Mouse (Mus musculus): ENCODE data around the gene Gm20388. TPM values are rescaled to one million over a fixed set of nuclear protein-coding genes. Genes with fewer than 3 reads are reported as not detected.

Gm20388 gene
- total RNA-seq, 1 experiment from 2014 or later, result 10.0 TPM

DNA sequence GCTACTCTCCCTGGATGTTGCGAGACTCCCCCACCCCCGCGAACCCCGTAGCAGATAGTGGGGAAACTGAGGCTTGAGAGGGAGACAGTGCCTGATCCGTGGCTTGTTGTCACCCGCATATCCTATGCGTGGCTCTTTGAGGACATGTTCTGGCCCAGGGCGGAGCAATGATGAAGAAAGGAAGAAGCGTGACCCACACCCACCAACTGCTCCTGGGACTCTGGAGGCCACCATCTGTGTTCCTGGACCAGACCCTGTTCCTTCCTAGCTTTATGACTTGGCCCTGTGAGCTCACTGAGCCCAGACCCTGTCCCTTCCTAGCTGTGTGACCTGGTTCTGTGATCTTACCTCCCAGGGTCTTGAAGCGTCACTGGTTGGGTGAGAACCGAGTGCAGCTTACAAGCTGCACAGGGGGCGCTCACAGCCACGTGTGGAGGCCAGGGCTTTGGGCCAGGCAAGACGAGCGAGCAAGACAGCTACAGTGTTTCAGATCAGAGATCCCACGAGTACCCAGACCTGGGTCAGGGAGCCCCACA, 366.3 kb downstream of the Gm20388 start:
- ATAC-seq (replicated peaks; ENCODE audit: insufficient number of reproducible peaks, low FRiP score, low TSS enrichment, poor library complexity, severe bottlenecking), result no peak

DNA sequence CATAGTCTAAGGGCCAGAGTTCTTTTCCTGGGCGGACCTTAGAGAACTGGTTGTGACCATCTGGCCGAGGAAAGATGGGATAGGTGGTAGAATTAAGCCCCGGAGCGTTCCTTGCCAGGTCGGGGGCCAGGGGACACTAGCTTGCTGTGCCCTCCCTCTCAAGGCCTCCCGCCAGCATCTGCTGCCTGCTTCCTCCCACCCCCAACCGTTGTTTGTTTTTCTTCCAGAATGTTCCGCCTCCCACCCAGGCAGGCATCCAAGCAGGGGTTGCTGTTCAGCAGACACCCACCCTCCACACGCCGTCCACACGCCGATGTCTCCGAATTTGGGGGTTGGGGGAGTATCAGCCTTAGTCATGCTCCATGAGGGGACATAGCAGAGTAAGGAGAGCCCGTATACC, 367.4 kb downstream of the Gm20388 start:
- ATAC-seq (replicated peaks; ENCODE audit: insufficient number of reproducible peaks, low FRiP score, low TSS enrichment, poor library complexity, severe bottlenecking), result no peak

DNA sequence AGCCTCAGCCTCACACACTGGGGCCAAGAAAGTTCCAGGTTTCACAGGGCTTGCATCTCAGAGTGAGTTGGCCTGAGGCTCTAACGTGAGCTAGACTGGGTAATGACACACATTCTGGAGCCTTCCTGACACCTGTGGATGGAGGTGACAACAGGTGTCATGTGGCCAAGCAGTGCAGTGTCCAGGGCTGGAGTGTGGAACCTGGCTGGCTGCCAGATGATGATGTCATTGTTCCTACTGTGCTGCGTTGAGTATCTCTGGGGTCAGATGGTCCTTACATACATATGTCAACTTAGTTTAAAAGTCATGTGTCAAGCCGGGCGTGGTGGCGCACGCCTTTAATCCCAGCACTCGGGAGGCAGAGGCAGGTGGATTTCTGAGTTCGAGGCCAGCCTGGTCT, 368.8 kb downstream of the Gm20388 start:
- no peak for ATAC-seq (replicated peaks; ENCODE audit: insufficient number of reproducible peaks, low FRiP score, low TSS enrichment, poor library complexity, severe bottlenecking)

DNA sequence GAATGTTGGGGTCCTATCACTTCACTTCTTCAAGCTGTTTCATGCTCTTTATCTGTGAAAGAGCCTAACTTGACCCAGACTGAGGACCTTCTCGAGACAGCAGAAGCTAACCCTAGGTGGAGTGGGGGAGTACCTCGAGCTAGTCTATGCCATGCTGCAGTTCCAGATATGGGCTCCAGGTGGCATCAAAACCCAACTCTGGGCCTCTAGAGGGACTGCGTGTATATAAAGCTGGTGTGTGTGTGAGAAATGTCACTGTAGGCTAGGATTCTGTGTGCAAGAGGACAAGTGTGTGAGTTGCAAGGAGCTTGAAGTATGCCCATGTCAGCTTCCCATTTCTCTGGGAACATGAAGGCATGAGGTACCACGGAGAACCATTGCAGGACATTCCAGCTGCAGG, 370.8 kb downstream of the Gm20388 start:
- ATAC-seq (replicated peaks; ENCODE audit: insufficient number of reproducible peaks, low FRiP score, low TSS enrichment, poor library complexity, severe bottlenecking), result no peak

DNA sequence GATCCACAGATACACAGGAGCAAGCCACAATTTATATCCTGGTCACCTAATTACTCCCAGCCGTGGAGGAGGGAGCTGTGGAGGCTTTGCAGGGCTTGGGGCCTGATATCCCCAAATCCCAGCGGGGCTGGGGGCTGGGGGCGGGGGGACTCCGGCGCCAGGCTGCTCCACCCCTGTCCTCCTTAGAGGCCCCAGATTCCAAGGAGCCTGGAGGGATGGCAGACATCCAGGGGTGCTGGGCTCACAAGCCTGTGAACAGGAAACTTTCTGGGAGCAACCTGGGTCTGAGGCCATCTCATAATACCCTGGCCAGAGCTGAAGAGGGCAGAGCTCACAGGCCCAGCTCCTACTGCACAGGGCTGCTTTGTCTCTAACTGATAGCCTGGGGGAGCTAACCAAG, 371.8 kb downstream of the Gm20388 start:
- no peak for ATAC-seq (replicated peaks; ENCODE audit: insufficient number of reproducible peaks, low FRiP score, low TSS enrichment, poor library complexity, severe bottlenecking)

DNA sequence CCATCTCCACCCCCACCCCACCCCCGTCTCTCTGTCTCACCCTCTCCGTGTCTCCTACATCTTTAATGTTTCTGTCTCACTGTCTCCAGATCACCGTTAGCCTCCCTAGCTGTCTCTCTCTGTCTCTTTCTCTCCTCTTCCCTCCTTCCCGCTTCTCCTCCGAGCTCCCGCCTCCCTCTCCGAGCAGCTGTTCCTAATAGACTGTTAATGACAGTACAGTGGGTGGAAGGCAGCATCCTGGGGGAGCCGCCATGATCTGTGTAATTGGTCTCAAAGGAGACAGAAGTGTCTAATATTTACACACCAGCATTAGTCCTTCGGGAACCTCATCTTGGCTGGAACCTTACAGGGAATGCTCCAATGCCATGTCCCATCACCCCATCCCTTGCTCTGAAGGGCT, 373.6 kb downstream of the Gm20388 start:
- ATAC-seq (replicated peaks; ENCODE audit: insufficient number of reproducible peaks, low FRiP score, low TSS enrichment, poor library complexity, severe bottlenecking), result no peak

DNA sequence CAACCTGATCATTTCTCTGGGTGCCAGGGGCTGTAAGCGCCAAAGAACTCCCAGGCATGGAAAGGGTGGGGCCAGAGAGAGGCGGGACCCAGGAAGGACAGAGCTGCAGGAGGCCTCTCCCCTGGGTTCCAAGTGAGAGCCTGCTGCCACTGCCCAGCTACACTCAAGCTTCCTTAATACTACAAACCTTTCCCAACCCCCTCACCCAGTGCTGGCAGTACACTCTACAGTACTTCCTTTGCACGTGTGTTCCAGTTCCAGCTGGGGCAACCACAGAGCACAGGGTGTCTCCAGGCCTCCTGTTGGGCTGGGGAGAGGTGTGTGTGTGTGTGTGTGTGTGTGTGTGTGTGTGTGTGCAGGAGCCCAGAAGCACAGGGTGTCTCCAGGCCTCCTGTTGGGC, 374.4 kb downstream of the Gm20388 start:
- no peak for ATAC-seq (replicated peaks; ENCODE audit: insufficient number of reproducible peaks, low FRiP score, low TSS enrichment, poor library complexity, severe bottlenecking)

DNA sequence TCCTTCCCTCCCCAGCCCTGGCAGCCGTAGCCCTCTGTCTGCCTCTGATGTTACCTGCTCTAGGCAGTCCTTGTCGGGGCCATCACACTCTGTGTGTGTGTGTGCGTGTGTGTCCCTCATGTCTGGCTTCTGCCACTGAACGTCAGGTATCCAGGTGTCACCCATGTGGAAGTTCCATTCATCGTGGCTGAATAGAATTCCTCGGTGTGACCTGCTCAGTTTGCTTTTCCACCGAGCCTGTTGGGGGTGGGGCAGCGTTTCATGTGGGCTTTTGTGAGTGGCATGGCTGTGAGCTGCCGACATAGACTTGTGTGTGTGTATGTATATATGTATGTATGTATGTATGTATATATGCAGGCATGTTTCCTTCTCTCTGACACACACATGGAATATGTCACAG, 375.2 kb downstream of the Gm20388 start:
- no peak for ATAC-seq (replicated peaks; ENCODE audit: insufficient number of reproducible peaks, low FRiP score, low TSS enrichment, poor library complexity, severe bottlenecking)

DNA sequence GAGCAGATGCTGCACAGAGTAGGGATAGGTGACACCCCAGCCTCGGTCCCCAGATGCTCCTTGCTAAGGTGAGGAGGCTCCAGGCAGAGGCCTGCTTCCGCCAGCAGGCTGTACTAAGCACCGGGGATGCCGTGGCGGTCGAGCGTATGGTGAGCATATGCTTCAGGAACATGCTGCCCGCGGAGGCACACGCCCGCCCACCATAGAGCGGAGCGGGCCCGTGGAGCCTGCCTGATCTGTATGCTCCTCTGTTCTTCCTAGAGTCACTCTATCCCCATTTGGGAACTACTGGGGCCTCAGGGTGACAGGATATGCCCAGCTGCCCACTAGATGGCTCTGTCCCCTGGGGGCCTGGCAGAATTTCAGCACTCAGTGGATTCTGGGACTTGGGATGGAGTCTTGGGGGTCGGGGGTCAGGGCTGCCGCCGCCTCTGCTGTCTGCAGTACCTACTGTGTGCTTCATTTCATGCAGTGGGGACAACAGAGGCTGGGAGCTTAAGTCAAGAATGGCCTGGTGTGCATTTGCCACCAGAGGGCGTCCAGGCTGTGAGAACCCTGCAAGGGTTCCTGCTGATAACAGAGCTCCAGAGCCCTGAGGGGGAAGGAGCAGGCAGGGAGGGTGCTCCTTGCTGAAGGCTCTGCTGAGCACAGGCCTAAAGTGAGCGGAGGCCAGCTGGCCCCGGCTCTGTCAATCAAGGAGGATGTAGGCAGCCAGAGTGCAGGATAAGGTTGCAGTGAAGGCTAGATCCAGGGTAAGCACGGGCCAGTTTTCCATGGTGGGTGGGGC, 377.7 kb downstream of the Gm20388 start:
- ATAC-seq (replicated peaks; ENCODE audit: insufficient number of reproducible peaks, low FRiP score, low TSS enrichment, poor library complexity, severe bottlenecking), result no peak

DNA sequence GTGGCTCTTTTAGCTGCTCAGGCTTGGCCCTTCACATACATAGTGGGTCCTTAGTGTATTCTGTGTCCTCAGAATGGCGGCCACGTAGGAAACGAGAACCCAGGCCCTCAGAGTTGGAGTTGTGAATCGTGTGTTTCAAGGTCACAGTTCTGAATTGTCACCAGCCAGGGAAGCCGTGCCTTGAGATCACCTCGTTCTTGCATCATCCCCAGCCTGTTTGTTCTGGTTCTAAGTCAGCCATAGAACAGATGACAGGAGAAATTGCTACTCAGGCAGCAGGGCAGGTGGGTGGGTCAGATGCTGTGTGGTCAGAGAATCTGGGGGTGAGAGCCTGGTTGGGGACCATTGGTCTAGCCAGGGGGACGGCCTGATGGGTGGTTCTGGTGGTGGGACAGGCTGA, 378.6 kb downstream of the Gm20388 start:
- no peak for ATAC-seq (replicated peaks; ENCODE audit: insufficient number of reproducible peaks, low FRiP score, low TSS enrichment, poor library complexity, severe bottlenecking)

DNA sequence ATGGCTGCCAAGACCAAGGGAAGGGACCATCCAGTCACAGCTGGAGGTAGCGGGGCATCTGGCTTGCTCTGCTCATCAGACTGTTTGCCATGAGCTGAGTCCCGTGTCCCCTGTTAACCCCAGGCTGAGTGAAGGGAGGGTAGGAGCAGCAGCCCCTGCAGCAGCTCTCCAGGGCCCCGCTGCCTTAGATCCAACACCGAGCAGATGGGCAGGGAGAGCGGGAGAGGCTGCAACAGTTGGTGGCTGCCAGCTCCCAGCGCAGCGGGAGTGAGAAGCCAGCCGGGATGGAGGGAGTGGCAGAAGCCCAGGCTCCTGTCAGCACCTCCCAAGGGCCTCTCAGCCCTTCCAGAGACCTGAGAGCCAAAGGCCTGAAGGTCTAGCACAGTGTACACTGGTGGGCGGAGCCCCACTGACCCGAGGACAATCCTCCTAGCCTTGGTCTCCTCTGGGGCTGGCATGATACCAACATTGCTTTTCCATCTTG, 379.1 kb downstream of the Gm20388 start:
- no peak for ATAC-seq (replicated peaks; ENCODE audit: insufficient number of reproducible peaks, low FRiP score, low TSS enrichment, poor library complexity, severe bottlenecking)

DNA sequence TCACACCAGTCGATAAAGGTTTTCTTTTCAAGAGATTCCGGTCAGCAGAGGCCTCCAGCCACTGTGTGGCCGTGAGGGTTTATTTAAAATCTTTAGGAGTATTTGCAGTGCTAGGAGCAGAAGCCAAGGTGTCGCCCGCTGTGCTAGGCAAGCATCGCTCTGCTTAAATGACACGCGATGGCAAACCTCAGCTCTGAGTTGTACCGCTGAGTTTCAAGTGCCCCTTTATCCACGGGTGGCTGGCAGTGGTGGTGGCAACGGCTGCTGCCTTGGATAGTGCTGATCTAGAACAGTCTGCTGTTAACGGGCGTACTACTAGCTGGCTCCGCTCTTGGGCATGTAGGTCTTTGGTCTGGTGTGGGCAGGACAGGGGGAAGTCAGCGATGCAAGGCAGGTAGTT, 380.0 kb downstream of the Gm20388 start:
- ATAC-seq (replicated peaks; ENCODE audit: insufficient number of reproducible peaks, low FRiP score, low TSS enrichment, poor library complexity, severe bottlenecking), result no peak

DNA sequence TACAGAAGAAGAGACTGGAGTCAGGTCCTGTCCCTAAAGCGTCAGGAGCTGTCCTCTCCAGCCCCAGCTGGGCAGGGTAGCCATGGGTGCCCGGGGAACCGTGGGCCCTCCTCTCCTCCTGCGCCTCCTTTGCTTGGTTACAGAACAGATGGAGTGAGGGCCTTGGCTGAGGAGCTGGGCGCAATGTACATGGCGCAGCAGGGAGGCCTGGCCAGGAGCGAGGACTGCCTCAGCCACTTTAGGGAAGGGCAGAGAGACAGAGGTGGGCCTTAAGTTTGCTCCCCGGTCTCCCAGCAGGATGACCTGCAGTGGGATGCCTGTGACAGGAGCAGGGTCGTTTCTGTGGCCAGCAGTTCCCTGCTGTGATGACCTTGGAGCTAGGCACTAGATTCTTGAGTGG, 381.0 kb downstream of the Gm20388 start:
- no peak for ATAC-seq (replicated peaks; ENCODE audit: insufficient number of reproducible peaks, low FRiP score, low TSS enrichment, poor library complexity, severe bottlenecking)

DNA sequence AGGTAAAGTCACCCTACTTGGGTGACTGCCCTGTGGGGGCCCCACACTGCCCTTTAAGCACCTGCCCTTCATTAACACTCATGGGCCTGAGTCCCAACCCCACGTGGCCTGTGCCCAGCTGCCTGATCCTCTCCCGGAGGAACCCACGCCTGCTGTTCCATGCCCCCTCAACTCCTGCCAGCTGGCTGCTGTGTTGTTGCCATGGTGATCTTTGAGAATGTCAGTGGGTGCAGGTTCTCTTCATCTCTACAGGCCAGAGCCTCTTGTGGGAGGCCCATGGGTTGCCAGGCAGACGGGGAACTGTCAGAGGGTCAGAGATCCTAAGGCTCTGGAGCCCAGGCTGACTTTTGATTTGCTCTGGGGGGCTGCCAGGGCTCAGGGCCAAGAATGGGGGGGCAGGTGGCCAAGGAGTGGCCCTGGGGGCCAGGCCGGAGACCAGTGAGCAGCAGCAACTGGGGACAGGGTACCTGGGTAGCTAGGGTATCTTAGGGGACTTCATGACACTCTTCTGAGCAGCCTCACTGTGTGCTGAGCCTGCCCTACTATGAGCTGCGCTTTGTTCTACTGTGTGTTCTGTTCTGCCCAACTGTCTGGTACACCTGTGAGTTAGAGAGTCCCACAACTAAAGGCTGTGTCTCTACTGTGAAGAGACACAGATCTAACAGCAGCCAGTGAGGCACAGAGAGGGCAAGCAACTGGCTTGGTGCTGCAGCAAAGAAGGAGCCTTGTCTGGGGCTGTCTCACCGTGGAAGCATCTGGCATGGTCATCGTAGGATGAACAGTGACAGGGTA, 381.9 kb downstream of the Gm20388 start:
- ATAC-seq (replicated peaks; ENCODE audit: insufficient number of reproducible peaks, low FRiP score, low TSS enrichment, poor library complexity, severe bottlenecking), result no peak

DNA sequence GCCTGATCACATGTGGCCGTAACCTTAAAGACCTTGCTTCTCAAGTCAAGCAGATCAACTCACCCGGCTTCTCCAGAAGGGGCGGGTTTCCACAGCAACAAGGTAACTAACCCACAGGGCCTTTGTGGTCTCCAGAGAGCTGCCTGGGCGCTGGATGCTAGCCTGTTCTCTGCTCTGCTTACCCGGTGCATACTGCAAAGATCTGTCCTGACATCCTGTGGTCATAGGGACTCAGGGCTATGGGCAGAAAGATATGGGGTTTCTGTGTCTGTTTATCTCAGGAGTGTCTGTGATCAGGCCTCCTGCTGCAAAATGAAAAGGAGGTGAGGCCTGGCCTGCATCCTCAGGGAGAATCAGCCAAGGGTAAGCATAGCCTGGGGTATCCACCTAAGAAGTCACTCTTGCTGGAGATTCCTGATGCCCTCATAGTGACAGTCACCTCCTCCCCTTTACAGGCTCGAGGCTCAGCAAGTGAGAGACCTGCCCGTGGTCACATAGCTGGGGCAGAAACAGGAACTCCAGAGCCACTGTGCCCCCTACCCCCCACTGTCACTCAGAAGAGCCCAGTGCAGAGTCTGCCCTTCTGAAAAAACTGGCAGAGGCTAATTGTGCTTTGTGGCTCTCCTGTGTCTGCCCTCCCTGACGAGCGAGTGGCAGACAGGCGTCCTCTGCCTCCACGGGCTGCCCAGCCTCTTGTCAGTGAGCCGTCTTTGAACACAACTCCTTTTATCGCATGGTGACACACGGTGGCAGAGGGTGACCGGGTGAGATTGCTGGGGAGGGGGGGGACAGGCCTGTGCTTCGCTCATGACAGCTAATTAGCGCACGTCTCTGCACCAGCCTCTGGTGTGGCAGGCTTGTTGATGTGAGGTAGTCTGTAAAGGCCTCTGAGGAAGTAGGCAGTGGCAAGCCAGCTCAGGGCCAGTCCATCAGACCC, 383.0 kb downstream of the Gm20388 start:
- no peak for ATAC-seq (replicated peaks; ENCODE audit: insufficient number of reproducible peaks, low FRiP score, low TSS enrichment, poor library complexity, severe bottlenecking)

DNA sequence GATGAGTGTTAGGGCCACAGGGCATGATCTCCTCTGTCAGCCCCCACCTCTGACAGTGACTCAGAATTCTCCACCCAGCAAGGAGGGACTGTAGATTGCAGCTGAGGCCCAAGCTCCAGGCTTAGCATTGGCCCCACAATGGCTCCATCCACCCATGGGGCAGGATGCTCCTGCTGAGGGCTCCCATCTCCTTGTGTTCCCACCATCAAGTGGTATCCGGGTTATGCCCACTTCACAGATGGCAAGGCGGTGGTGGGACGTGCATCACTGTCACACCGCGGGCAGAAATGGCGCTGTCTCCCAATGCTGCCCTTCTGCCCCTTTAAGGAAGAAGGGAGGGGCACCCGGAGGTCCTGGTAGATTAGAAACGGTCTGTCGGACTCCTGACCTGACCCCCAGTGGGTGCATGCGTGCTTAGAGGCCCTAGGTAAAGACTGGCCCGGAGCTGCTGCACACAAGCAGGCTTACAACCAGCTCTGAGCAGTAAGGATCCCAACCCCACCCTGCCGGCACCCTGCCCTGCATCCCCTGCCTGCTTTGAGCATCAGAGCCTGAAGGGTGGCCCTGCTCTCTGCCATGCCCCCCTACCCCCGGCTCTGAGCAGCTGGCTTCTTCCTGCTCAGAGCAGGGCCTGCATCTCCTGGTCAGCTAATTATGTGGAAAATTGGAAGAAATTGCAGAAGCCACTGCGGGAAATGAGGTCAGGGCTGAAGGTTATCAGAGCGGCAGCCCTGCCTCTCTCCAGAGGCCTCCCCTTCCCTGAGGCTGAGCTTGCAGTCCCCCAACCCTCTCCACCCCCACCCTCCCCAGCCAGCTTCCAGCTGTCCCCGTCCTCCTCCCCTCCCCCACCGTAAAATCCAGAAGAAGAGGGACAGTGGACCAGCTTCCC, 384.6 kb downstream of the Gm20388 start:
- no peak for ATAC-seq (replicated peaks; ENCODE audit: insufficient number of reproducible peaks, low FRiP score, low TSS enrichment, poor library complexity, severe bottlenecking)

DNA sequence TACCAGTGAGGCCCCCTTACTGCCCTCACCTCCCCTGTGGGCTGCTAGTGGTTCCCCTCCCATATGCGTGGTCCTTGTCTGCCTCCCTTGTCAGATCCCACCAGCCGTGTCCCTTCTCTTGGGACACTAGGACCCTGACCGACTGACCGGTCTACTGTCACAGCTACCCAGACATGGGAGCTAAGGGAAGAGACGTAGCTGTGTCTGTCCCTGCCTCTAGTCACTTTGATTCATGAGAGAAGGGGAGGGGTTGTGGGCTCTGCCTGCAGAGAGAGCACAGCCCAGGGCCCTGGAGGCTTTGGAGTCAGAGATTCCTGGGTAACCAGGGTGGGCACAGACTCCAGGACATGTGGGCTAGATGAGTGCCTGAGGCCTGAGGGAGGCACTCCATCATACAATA, 386.4 kb downstream of the Gm20388 start:
- no peak for ATAC-seq (replicated peaks; ENCODE audit: insufficient number of reproducible peaks, low FRiP score, low TSS enrichment, poor library complexity, severe bottlenecking)

Measured in monocyte, adult 5-6 weeks (primary cell).